Mouse (Mus musculus): Measurements from ENCODE around the gene Rock2. TPM values are rescaled to one million over a fixed set of nuclear protein-coding genes. Genes with fewer than 3 reads are reported as not detected.

Gene Rock2
- polyA plus RNA-seq (2012; rRNA removed; ENCODE audit: low replicate concordance), result 1.2 and 1.4 TPM in 2 replicates

DNA sequence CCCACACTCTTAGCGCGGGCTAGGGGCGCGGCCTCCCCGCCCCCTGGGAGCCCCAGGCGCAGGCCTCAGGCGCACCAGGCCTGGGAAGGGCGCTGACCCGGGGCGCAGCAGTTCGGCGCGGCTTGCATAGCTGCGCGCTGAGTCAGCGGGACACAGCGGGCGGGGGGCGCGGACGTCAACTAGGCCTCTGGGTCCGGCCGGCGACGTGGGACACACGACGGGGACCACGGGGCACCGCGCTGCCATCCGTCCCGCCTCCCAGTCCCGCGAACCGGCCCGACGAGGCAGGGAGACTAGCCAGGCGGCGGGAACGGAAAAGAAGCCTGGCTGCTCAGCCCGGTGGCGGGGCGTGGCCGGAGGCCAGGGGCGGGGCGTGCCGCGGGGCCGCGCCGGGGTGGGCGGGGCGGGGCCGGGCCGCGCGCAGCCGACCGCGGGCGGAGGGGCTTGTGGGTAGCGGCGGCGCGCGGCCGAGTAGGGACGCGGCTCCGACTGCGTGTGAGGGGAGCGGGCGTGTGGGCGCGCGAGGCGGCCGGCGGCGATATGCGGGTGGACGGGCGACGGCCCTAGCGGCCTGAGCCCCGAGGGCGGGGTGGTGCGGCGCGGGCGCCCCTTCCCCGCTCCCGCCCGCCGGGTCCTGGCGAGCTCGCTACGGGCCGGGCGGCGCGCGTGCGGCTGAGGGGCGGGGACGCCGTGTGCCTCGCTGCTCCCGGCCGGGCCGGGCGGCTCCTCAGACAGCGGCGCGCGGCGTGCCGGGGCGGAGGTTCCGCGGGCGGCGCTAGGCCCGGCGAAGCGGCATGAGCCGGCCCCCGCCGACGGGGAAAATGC, at the start of gene Rock2:
TSS of gene Rock2 (plus strand) at position 500 of the 825 bp plus-strand sequence.

DNA sequence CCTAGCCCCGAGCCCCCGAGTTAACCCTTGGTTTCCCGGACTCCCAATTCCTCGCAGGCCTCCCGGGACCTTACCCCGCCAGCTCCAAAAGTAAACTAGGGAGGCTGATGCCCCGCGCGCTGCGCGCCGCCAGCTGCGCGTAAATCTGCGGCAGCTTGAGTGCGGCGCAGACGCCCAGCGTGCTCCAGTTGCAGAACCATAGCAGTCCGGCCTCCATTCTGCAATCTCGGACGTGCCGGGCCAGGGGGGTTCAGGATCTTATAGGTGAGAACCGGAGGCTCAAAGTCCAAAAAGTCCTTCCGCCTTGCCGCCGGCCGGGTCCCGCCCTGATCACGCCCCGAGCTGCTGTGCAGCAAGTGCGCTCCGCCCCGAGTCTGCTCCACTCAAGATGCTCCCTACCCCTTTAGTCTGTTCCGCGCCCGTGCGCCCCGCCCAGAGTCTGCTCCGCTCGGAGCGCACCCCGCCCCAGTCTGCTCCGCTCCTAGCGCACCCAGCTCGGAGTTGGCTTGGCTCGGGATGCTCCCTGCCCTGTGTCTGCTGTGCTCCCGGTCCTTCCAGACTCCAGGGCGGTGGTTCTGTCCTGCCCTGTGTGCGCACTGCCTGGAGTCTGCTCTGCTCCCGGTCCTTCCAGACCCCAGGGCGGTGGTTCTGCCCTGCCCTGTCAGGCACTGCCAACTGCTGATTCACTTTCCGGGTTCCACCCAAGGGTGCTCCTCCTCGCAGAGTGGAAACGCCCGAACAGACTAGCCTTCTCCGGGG, 105.2 kb downstream of the Rock2 start, which contains the start of gene Pqlc3:
TSS of gene Pqlc3 (minus strand) at position 670 of the 759 bp plus-strand sequence.

GRCm38 (mm10) chr12:17011100-17011870, 116.6 kb downstream of the Rock2 start, which contains the start of gene 2410004P03Rik:
2410004P03Rik (minus strand) TSS chr12:17011727.

Other genes with a start within 250 kb of the Rock2 start
- gene Ntsr2, start 241.5 kb upstream of the Rock2 start, polyA plus RNA-seq (2012; rRNA removed; ENCODE audit: low replicate concordance), result 0.46 and 3.9 TPM in 2 replicates
- gene Greb1, start 94.0 kb upstream of the Rock2 start, polyA plus RNA-seq (2012; rRNA removed; ENCODE audit: low replicate concordance), result 2.1 and 3.0 TPM in 2 replicates
- gene E2f6, start 83.9 kb upstream of the Rock2 start, polyA plus RNA-seq (2012; rRNA removed; ENCODE audit: low replicate concordance), result 5.4 and 7.0 TPM in 2 replicates
- 63.0 and 72.8 TPM in 2 replicates for gene Pqlc3, start 105.5 kb downstream of the Rock2 start, polyA plus RNA-seq (2012; rRNA removed; ENCODE audit: low replicate concordance)
- 0.45 and 0.54 TPM in 2 replicates for gene 2410004P03Rik, start 116.8 kb downstream of the Rock2 start, polyA plus RNA-seq (2012; rRNA removed; ENCODE audit: low replicate concordance)

Measured in duodenum, adult 2 months (tissue).